Mouse (Mus musculus): ENCODE measurements at regions not wholly inside any gene's neighbourhood (a gene's known extent, or its start where the extent isn't known, plus 50 kb on each side); places are given as distances from the start of the nearest gene placed in this dataset.

GRCm38 (mm10) chr12:66090806-66091447 is 193.3 kb downstream of the Rpl10l start:
- TF ChIP-seq EP300 (optimal IDR thresholded peaks at IDR 0.05), result no peak
- no peak for TF ChIP-seq CTCF (IDR thresholded peaks at IDR 0.05; ENCODE audit: low read depth)
